Mouse (Mus musculus): ENCODE data around the gene Mettl1. TPM values are rescaled to one million over a fixed set of nuclear protein-coding genes. Genes with fewer than 3 reads are reported as not detected.

Gene Mettl1
- polyA plus RNA-seq (2016; fragmentation: Nextera tagmentation; extraction: Ambion mirVana): 37.0 and 37.1 TPM in 2 replicates

- under 1% methylated on average over 28 of the region's 28 CpGs for WGBS
- peak within 1 kb of the TSS; percentile 77 for H3K9ac ChIP-seq
- H3K27ac ChIP-seq (ENCODE audit: poor library complexity, severe bottlenecking): no peak within 1 kb of the TSS
- ATAC-seq (ENCODE audit: insufficient number of reproducible peaks, low FRiP score): peak; percentile 58
- peaks cover 5% of the 10 kb centered on the region for H3K4me1 ChIP-seq (replicated peaks)
- peaks cover 22% of the 10 kb centered on the region for H3K36me3 ChIP-seq
- peak within 1 kb of the TSS; percentile 98 for H3K4me2 ChIP-seq
- H3K4me3 ChIP-seq: peak within 1 kb of the TSS; percentile 78
- H3K9me3 ChIP-seq (replicated peaks): no peaks in the 10 kb centered on the region
- peaks cover 15% of the 10 kb centered on the region for H3K27me3 ChIP-seq (replicated peaks)
These were observed at the start of gene Mettl1, which contains the start of gene Eef1akmt3 for GRCm38 (mm10) chr10:127041274-127041766. Mettl1 (plus strand) TSS chr10:127041414. Eef1akmt3 (minus strand) TSS chr10:127041513.

GRCm38 (mm10) chr10:126991676-126992075, 49.5 kb upstream of the Mettl1 start:
- Histone ChIP-seq H3K9me3 (replicated peaks) (no peaks in the 10 kb centered on the region), H3K4me3 (no peak overlapping the region), H3K4me2 (no peak overlapping the region), H3K9ac (no peak overlapping the region), H3K36me3 (peaks cover 52% of the 10 kb centered on the region), H3K4me1 (replicated peaks) (peaks cover 49% of the 10 kb centered on the region), H3K27me3 (replicated peaks) (no peaks in the 10 kb centered on the region), H3K27ac (ENCODE audit: poor library complexity, severe bottlenecking) (no peak overlapping the region)
- ATAC-seq (ENCODE audit: insufficient number of reproducible peaks, low FRiP score): no peak
- 66% methylated on average over 3 of the region's 3 CpGs for WGBS

GRCm38 (mm10) chr10:126993621-126994020, 47.6 kb upstream of the Mettl1 start:
- WGBS: 85% methylated on average over 3 of the region's 3 CpGs
- H3K36me3 ChIP-seq: peaks cover 67% of the 10 kb centered on the region
- H3K27ac ChIP-seq (ENCODE audit: poor library complexity, severe bottlenecking): no peak overlapping the region

GRCm38 (mm10) chr10:126997340-126998113, 43.7 kb upstream of the Mettl1 start:
- no peak for ATAC-seq (ENCODE audit: insufficient number of reproducible peaks, low FRiP score)
- peaks cover 6% of the 10 kb centered on the region; the same call in 1 of the 2 replicates for H3K4me1 ChIP-seq (replicated peaks)
- no peak overlapping the region for H3K4me2 ChIP-seq
- 71% methylated on average over 13 of the region's 13 CpGs for WGBS
- H3K27ac ChIP-seq (ENCODE audit: poor library complexity, severe bottlenecking): no peak overlapping the region; the same call in 1 of the 2 replicates
- H3K9ac ChIP-seq: no peak overlapping the region
- no peaks in the 10 kb centered on the region for H3K9me3 ChIP-seq (replicated peaks)
- H3K27me3 ChIP-seq (replicated peaks): no peaks in the 10 kb centered on the region
- H3K4me3 ChIP-seq: no peak overlapping the region
- H3K36me3 ChIP-seq: peaks cover 70% of the 10 kb centered on the region

More at GRCm38 (mm10) chr10:126993621-126994020, 47.6 kb upstream of the Mettl1 start:
- H3K27me3 ChIP-seq (replicated peaks): no peaks in the 10 kb centered on the region
- H3K4me1 ChIP-seq (replicated peaks): peaks cover 35% of the 10 kb centered on the region
- H3K9me3 ChIP-seq (replicated peaks): no peaks in the 10 kb centered on the region
- H3K9ac ChIP-seq: no peak overlapping the region
- no peak for ATAC-seq (ENCODE audit: insufficient number of reproducible peaks, low FRiP score)
- no peak overlapping the region for H3K4me3 ChIP-seq
- no peak overlapping the region for H3K4me2 ChIP-seq

- peaks cover 6% of the 10 kb centered on the region; the same call in 1 of the 2 replicates for H3K4me1 ChIP-seq (replicated peaks)
- WGBS: 92% methylated on average over 5 of the region's 5 CpGs
These were observed 40.7 kb upstream of the Mettl1 start, which contains the start of gene Avil for GRCm38 (mm10) chr10:127000529-127000928. Avil (plus strand) TSS chr10:127000709.

GRCm38 (mm10) chr10:127001297-127001696, 39.9 kb upstream of the Mettl1 start:
- H3K4me2 ChIP-seq: no peak overlapping the region
- no peaks in the 10 kb centered on the region for H3K9me3 ChIP-seq (replicated peaks)
- no peak overlapping the region for H3K9ac ChIP-seq
- no peak overlapping the region for H3K27ac ChIP-seq (ENCODE audit: poor library complexity, severe bottlenecking)
- no peak overlapping the region for H3K4me3 ChIP-seq
- no peak for ATAC-seq (ENCODE audit: insufficient number of reproducible peaks, low FRiP score)
- H3K4me1 ChIP-seq (replicated peaks): peaks cover 6% of the 10 kb centered on the region; the same call in 1 of the 2 replicates
- peaks cover 32% of the 10 kb centered on the region for H3K36me3 ChIP-seq
- H3K27me3 ChIP-seq (replicated peaks): no peaks in the 10 kb centered on the region; the same call in 1 of the 2 replicates
- 78% methylated on average over 9 of the region's 9 CpGs for WGBS

More at GRCm38 (mm10) chr10:127000529-127000928, 40.7 kb upstream of the Mettl1 start, which contains the start of gene Avil:
- no peak for ATAC-seq (ENCODE audit: insufficient number of reproducible peaks, low FRiP score)
- Histone ChIP-seq H3K27me3 (replicated peaks) (no peaks in the 10 kb centered on the region), H3K4me2 (no peak within 1 kb of the TSS), H3K9ac (no peak within 1 kb of the TSS), H3K36me3 (peaks cover 39% of the 10 kb centered on the region), H3K9me3 (replicated peaks) (no peaks in the 10 kb centered on the region), H3K4me3 (no peak within 1 kb of the TSS), H3K27ac (ENCODE audit: poor library complexity, severe bottlenecking) (no peak within 1 kb of the TSS)

GRCm38 (mm10) chr10:127002056-127002455, 39.2 kb upstream of the Mettl1 start:
- 81% methylated on average over 1 of the region's 1 CpGs for WGBS
- ATAC-seq (ENCODE audit: insufficient number of reproducible peaks, low FRiP score): no peak
- no peak overlapping the region for H3K27ac ChIP-seq (ENCODE audit: poor library complexity, severe bottlenecking)

GRCm38 (mm10) chr10:127002765-127003164, 38.4 kb upstream of the Mettl1 start:
- Histone ChIP-seq H3K36me3 (peaks cover 25% of the 10 kb centered on the region), H3K27me3 (replicated peaks) (no peaks in the 10 kb centered on the region; the same call in 1 of the 2 replicates), H3K4me1 (replicated peaks) (no peaks in the 10 kb centered on the region), H3K9ac (no peak overlapping the region), H3K4me2 (no peak overlapping the region), H3K9me3 (replicated peaks) (no peaks in the 10 kb centered on the region), H3K27ac (ENCODE audit: poor library complexity, severe bottlenecking) (no peak overlapping the region), H3K4me3 (no peak overlapping the region)
- 86% methylated on average over 5 of the region's 5 CpGs for WGBS
- no peak for ATAC-seq (ENCODE audit: insufficient number of reproducible peaks, low FRiP score)

More at GRCm38 (mm10) chr10:127002056-127002455, 39.2 kb upstream of the Mettl1 start:
- Histone ChIP-seq H3K4me1 (replicated peaks) (peaks cover 6% of the 10 kb centered on the region; the same call in 1 of the 2 replicates), H3K36me3 (peaks cover 32% of the 10 kb centered on the region), H3K4me2 (no peak overlapping the region), H3K27me3 (replicated peaks) (no peaks in the 10 kb centered on the region; the same call in 1 of the 2 replicates), H3K4me3 (no peak overlapping the region), H3K9me3 (replicated peaks) (no peaks in the 10 kb centered on the region), H3K9ac (no peak overlapping the region)

- H3K9ac ChIP-seq: no peak overlapping the region
- peaks cover 19% of the 10 kb centered on the region for H3K36me3 ChIP-seq
- H3K27ac ChIP-seq (ENCODE audit: poor library complexity, severe bottlenecking): no peak overlapping the region
- no peak overlapping the region for H3K4me3 ChIP-seq
- no peak overlapping the region for H3K4me2 ChIP-seq
- no peaks in the 10 kb centered on the region for H3K9me3 ChIP-seq (replicated peaks)
- WGBS: 81% methylated on average over 8 of the region's 8 CpGs
- H3K27me3 ChIP-seq (replicated peaks): no peaks in the 10 kb centered on the region; the same call in 1 of the 2 replicates
- no peak for ATAC-seq (ENCODE audit: insufficient number of reproducible peaks, low FRiP score)
- no peaks in the 10 kb centered on the region for H3K4me1 ChIP-seq (replicated peaks)
These were observed 37.9 kb upstream of the Mettl1 start for GRCm38 (mm10) chr10:127003334-127003733.

GRCm38 (mm10) chr10:127003806-127004205, 37.4 kb upstream of the Mettl1 start:
- Histone ChIP-seq H3K4me2 (no peak overlapping the region), H3K9me3 (replicated peaks) (no peaks in the 10 kb centered on the region), H3K4me1 (replicated peaks) (no peaks in the 10 kb centered on the region), H3K36me3 (peaks cover 14% of the 10 kb centered on the region), H3K4me3 (no peak overlapping the region), H3K9ac (no peak overlapping the region), H3K27me3 (replicated peaks) (no peaks in the 10 kb centered on the region; the same call in 1 of the 2 replicates), H3K27ac (ENCODE audit: poor library complexity, severe bottlenecking) (no peak overlapping the region)
- no peak for ATAC-seq (ENCODE audit: insufficient number of reproducible peaks, low FRiP score)
- WGBS: 79% methylated on average over 7 of the region's 7 CpGs

GRCm38 (mm10) chr10:127016488-127016887, 24.7 kb upstream of the Mettl1 start:
- H3K27me3 ChIP-seq (replicated peaks): no peaks in the 10 kb centered on the region
- H3K4me1 ChIP-seq (replicated peaks): no peaks in the 10 kb centered on the region
- 53% methylated on average over 5 of the region's 5 CpGs for WGBS
- no peaks in the 10 kb centered on the region for H3K9me3 ChIP-seq (replicated peaks)
- H3K9ac ChIP-seq: no peak overlapping the region
- H3K27ac ChIP-seq (ENCODE audit: poor library complexity, severe bottlenecking): no peak overlapping the region
- no peak overlapping the region for H3K4me2 ChIP-seq
- H3K4me3 ChIP-seq: no peak overlapping the region
- no peak for ATAC-seq (ENCODE audit: insufficient number of reproducible peaks, low FRiP score)
- peaks cover 20% of the 10 kb centered on the region; the same call in 1 of the 2 replicates for H3K36me3 ChIP-seq
